Mouse (Mus musculus) right cerebral cortex, postnatal 14 days (tissue): ENCODE results near the gene Trhr2.

Experiments used
- DNase-seq: peaks from one replicate; pipeline ENCODE4 v3.0.0; 2022

Gene Trhr2

DNA sequence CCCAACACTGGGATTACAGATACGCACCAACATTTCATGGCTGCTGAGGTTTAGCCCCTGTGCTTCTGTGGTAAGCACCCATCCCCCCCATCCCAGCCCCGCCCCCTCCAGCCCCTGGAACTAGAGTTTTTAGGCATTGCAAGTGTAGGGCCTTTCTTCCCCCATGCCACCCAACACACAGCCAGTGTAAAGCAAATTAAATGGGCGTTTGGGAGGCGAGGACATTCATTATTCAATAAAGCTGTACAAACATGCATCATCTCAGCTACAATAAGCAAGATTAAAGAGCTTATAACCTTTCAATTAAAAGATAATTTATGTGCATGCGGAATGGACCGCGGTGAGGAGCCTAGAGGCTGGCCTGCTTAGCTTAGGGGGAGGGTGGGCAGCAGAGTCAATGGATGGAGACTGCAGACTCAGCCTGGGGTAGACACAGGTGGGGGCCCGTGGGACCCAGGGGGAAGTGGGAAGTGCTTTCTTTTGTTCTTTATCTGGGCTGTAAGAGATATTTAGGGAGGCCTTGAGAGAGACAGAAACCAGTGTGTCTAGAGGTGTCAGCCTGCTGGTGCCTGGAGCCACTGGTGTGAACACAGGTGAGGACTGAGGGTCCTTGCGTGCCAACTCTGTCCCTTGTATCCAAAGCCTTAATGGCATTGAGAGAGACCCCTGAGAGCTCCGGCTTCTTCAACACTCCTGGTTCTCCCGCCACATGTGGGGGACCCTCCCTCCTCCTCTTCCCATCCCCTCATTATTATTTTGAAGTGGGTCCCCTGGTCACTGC, 10.0 kb downstream of the Trhr2 start:
- no peak for DNase-seq

DNA sequence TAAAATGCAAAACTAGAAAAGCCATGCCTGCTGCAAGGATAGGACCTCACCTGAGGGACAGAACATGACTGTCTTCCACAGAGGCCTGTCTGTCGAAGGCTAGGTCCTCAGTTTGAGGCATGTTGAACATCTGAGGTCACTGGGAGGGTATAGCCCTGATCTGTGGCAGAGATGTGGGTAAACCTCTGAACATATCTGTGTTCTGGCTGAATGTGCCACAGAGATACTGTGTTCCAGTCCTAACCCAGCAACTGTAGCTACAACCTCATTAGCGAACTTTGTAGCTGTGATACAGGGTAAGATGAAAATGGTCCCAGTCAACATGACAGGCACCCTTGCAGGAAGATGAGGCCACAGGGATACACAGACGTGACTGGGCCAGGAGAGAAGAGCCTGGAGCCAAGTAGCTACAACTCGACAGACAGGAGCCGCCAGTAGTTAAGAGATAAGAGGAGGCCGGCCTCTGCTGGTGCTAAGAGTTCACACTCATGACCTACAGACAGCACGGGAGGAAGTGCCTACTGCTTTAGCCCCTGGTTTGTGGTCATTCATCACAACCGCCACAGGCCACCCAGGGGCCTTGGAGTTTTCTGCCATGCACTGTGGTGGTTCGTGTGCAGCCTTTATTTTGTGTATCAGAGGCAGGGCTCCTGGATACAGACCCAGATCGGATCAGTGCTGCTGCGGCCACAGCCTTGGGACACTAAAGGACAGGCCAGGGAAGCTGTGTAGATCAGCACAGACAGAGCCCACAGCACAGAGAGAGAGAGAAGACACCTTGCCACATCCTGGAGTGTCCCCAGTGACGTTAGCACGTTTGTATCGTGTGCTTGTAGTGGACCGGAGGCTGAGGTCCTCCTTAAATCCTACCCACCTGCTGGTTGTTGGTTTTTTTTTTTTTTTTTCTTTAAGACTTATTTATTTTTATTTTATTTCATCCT, 10.9 kb downstream of the Trhr2 start:
- DNase-seq = no peak

DNA sequence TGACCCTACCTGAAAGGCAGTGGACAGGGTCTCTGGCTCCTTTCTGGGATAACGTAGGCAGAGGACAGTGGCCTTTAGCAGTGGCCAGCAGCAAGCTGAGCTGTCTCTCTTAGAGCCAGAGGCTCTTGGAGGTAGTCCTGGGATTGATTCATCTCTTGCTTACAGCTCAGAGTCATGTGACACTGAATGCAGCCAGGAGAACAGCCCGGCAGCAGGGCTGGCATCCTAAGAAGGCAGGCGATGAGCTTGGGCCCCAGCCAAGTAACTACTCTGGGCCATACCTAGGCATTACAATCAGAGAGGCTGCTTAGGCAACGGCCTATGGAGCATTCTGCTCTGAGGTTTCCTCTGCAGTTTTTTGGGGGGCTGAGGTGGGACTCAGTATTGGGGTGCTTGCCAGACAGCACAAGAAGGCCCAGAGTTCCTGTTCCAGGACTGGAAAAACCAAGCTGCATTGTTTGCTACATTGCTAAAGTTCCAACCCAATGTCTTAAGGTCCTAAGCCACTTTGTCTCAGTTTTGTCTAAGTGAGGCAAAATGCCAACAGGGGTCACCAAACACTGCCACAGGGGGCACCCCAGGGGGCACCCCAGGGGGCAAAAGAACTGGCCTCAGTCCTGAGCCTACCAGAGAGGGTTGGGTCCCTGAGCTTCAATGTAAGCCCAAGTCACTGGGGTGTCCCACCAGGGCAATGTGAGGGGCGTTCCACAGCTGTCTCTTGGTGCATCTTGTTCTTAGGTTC, 12.6 kb downstream of the Trhr2 start:
- peak; percentile 67 for DNase-seq

DNA sequence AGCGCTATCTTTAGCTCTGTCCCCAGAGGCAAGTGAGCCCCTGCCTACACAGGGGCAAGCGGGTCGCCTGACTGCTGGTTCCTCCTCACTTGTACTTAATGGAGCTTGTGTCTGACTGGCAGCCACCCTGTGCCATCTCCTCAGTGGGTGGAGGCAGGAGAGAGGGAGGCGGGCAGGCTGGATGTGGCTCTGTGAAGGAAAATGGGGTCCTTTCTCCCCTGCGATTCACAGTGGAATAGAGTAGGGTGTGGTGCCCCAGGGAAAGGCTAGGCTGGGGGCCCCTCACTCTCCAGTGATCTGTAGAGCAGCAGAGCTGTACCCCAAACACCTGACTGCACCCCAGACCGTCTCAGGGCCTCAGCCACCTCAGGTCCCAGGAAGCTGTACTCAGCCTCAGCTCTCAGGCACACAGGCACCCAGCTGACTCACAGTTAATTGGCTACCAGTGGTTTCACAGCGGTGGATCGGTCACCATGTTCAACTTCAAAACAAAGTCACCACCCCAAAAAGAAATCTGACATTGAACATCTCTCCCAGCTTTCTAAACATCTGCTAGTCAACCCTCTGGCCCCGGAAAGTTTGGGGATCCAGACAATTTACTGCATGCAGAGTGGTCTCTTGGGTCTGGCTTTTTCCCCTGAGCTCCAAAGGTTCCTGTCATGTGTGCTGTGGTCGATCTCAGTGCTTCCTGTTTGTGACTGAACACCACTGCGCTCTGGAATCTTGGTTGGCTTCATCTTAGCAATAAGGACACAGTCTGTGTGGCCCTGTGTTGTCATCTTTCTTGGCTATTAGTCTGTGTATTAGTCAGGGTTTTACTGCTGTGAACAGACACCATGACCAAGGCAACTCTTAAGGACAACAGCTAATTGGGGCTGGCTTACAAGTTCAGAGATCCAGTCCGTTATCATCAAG, 15.1 kb downstream of the Trhr2 start:
- no peak for DNase-seq

DNA sequence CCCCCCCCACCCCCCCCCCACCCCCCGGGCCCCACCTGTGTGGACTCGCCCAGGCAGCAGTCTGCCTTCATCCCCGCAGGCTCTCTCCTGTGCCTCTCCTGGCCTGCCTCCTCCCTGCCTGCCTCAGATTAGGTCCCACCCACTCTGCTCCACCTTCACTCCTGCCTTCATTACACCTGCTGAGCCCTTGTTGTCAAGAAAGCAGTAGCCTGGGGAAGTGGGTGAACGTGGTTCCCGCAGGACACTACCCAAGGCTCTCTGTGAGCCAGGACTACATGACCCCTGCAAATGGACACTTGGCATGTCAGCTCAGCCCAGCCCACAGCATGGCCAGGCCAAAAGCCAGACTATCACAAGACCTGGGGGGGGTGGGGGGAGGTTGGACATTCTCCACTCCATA, 16.3 kb downstream of the Trhr2 start:
- DNase-seq = no peak

DNA sequence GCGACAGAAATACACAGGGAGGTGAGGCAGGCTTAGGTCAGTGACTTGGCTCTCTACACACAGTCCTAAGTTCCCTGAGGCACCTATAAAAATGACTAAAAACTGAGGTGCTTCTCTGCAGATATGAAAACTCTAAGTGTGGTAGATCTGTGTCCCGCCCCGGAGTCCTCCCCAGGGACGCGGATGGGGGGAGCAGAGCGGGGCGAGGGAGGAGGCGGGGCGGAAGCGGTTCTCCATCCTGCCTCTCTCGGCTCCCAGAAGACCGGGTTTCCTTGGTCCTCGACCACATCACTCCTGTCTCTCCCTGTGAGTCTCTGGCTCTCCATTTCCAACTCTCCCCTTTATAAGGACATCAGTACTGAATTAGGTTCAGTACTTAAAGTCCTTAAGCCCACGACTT, 16.8 kb downstream of the Trhr2 start:
- no peak for DNase-seq

DNA sequence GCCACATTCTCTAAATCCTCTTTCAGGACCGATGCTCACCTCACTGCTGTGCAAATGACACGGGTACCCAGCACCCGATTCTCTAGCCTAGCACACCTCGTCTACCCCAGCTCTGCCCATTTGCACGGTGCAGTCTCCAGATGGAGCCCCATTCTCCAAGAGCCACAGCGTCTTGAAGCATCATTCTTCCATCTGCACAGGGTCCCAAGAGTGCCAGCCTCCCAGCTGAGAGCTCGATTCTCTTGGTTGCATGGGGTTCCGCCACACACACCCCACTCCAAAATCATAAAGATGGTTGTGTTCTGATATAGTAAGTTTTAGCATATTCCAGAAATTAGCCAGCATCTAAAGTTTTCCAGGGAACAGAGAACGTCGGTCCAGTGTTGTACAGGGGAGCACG, 17.2 kb downstream of the Trhr2 start:
- no peak for DNase-seq

DNA sequence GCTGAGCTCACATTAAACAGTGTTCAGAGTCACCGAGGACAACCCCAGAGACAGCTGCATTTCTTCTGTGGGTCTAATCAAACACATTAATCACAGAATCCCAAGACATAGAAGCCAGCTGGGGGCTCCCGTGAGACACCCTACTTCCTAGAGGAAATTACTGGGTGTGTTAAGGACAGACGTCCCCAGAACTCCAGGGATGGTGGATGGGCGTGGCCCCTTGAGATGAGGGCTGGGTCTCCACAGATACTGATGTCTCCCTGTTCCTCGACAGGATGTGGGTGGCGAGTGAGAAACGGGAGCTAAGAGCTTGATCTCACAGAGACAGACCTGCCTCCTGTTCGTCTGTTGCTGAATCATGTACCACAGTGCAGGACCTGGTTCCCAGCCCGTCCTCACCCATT, 17.7 kb downstream of the Trhr2 start:
- DNase-seq = peak; percentile 53

DNA sequence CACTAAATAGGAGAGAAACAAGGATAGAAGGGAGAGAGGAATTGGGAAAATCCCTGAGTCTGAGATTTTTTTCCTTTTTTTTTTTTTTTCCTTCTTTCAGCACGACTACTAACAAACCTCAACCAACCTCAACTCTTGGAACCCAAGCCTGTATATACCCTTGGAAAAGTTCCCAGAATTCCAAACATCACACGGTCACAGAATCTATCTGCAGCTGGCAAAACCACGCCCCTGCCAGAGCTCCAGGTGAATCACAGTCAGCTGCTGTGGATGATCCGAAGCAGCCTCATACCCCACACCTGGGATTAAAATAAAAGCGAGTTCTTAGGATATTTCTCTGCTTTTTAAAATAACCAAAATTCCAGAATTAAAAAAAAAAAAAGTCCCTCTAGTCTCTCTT, 18.2 kb downstream of the Trhr2 start:
- no peak for DNase-seq

DNA sequence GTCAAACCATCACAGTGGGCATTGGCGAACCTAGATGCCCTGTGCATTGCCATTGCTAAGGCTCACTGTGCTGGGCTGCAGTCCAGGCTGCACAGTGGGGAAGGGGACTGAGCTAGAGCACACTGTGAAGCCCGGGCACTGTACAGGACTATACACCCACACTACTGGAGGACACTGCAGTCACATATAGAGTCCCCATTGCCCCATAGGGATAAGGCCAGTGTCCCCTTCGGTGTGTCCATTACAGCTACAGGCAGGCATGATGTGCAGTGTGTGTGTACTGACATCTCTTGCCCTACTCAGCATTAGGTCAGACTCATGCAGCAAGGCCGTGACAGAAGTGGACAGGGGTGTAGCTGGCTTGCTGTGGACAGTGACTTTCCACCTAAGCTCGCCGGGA, 18.8 kb downstream of the Trhr2 start:
- no peak for DNase-seq

DNA sequence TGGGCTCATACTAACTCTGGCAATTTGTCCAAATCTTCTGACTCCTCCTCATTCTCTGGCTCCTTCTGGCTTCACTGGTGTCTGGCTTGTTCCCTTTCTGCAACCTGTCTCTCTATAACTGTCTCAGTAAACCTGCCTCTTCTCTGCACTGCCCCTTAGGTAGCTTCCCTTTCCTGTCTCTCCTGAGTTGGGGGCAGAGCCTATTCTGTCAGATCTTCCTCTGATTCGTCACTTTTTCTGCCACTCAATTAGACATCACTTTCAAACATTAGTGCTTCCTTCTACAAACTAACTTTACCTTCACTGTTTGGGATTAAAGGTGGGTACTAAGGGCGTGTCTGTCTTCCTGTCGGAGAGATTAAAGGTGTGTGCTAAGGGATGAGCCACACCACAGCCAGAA, 19.8 kb downstream of the Trhr2 start:
- no peak for DNase-seq

DNA sequence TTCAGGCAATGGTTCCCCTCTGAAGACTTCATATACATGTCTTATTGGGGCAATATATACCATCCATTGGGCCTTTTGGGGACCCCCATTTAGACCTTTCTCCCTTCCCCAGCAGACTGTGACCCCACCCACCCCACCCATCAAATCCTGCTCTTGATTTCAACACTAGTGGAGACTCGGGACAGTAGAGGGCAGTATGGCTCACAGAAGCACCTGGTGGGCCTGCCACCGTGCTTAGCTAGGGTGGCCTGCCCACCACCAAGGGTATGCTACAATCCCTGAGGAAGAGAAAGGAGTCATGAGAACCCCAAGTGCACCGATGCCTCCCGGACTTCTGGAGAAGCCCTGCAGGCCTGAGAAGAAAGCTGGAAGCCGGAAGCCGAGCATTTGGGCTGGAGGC, 21.7 kb downstream of the Trhr2 start:
- DNase-seq = no peak

DNA sequence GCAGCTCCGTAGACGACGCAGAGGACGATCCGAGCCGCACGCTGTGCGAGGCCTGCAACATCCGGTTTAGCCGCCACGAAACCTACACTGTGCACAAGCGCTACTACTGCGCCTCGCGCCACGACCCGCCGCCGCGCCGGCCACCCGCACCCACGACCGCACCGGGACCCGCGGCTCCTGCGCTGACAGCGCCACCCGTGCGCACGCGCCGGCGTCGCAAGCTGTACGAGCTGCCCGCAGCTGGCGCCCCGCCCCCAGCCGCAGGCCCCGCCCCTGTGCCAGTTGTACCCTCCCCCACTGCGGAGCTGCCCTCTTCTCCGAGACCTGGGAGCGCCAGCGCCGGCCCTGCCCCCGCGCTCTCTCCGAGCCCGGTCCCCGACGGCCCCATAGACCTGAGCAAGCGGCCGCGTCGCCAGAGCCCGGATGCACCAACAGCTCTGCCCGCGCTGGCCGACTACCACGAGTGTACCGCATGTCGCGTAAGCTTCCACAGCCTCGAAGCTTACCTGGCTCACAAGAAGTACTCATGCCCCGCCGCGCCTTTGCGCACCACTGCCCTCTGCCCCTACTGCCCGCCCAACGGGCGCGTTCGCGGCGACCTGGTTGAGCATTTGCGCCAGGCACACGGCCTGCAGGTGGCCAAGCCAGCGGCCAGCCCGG, 24.2 kb downstream of the Trhr2 start:
- DNase-seq = peak; percentile 59

DNA sequence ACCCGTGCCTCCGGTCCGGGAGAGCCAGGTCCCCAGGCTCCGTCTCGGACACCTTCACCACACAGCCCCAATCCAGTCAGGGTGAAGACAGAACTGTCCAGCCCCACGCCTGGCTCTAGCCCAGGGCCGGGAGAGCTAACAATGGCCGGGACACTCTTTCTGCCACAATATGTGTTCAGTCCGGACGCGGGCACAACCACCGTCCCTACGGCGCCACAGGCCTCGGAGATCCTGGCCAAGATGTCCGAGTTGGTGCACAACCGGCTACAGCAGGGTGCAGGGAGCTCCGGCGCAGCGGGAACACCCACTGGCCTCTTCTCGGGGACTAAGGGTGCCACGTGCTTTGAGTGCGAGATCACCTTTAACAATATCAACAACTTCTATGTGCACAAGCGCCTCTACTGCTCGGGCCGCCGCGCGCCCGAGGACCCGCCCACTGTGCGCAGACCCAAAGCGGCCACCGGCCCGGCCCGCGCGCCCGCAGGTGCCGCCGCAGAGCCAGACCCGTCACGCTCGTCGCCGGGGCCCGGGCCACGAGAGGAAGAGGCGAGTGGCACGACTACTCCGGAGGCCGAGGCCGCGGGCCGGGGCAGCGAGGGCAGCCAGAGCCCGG, 24.8 kb downstream of the Trhr2 start:
- DNase-seq = no peak

DNA sequence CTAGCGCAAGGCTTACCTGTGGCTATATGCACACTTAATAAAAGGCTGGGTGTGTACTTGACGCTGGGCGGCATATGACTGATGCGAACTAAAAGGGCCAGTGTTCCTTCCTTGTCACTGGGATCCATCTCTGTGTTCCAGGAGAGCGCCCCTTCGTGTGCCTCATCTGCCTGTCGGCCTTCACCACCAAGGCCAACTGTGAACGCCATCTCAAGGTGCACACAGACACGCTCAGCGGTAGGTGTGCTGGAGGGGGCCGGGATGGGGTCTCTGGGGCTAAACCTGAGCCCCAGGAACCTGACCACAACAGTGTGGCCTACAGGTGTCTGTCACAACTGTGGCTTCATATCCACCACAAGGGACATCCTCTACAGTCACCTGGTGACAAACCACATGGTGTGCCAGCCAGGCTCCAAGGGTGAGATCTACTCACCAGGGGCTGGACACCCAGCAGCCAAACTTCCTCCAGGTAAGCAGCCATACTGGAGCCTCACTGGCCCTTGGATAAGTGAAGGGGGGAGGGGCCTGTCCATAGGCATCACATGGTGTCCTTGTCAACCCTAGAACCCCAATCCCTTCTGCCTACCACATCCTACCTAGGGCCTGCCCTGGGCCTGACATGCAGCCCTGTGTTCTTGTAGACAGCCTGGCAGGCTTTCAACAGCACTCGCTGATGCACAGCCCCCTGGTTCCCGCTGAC, 25.6 kb downstream of the Trhr2 start:
- DNase-seq = no peak

DNA sequence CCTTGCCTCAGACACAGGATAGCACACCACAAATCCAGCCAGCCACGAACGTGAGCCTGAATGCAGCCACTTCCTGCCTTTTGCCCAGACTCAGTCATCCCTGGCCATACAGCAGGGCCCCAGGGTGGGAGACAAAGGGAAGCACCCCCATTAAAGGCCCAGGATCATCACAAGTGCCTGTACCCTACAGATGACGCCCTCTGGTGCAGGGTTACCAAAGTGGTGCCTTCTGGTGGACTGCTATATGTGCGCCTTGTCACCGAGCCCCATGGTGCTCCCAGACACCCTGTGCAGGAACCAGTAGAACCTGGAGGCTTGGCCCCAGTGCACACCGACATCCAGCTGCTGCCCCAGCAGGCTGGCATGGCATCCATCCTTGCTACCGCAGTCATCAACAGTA, 27.0 kb downstream of the Trhr2 start:
- no peak for DNase-seq

DNA sequence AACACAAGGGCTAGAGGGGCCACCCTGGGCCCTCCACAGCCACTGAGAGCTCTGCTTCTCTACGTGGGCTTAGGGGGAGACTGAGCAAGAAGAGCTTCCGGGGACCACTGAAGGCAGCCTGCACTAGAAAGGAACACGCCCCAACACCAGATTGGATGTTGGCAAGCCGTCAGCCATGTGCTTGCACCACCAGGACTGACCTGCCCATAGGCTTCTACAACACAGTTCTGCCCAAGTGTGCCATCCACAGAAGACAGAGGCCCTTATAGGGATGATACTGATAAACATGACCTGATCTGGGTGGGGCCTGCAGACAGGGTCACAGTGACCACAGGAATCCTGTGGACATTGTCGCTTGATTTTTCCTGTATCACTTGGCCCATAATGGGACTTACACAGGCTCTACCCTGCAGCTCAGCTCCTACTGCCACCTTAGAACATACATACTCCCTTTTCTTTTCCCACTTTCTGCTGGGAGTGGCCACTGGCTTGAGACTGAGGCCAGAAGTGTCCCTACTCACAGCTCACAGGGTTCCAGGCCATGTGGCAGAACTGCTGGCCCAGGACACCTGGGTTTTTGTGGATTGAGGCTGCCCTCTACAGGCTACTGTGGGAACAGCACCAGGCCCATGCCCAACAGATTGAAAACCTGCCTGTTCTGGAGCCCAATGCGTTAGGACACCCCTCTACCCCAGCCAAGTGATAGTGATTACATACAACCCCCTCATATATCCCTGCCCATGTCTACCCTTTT, 27.6 kb downstream of the Trhr2 start:
- DNase-seq = peak; percentile 78

DNA sequence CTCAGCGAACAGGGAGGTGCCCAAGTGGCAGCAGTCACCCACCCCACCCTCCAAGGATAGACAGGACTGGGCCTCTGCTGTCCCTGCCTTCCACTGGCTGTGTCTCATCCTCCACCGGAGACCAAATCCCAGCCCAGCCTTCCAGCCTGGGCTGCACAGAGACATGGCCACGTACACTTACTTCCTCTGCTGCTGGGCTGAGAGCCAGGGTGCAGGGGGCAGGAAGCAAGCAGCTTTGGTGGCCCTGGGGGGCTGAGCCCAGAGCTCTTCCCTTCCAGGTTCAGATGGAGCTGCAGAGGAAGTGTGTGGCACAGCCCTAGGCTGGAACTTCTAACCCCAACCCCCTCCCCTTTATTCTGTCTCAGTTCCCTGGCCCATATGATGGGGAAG, 29.4 kb downstream of the Trhr2 start:
- DNase-seq = no peak

DNA sequence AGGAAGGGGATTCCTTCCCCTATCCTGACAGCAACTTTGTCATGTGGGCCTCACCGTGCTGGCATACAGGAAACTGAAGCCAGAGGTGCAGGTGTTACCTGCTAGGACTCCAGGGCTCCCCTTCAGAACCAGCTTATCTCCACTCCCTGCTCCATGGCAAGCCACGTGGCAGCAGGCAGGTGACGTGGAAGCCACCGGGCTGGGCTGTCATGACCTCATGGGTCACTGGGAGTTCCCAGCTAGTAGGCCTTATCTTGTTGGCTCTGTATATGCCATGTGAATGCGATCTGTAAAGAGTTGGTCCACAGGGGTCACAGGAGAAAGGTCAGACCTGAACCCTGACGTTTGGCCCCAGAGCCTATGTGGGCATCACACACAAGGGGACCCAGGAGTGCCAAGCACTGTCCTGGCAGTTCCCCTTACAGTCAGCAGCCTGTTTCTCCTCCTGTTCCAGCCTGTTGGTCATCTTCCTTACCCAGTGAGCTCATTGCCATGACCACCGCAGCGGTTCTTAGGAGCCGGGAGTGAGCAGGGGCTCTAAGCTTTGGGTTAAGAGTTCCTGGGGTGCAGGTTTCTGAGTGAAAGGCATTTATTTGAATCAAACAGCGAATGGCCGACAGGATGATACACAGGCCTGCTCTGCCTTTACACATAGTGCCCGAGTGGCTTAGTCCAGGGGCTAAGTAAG, 30.0 kb downstream of the Trhr2 start:
- DNase-seq = no peak
